Mouse (Mus musculus) thymus, postnatal 14 days (tissue): ENCODE measurements around the gene Zdhhc20.
A peak's percentile ranks its signal among the peaks of the same experiment; 100 is the strongest.
"Not testable (repeated sequence)": the region's sequence is repeated elsewhere in the genome, so short reads cannot be mapped to it uniquely, and the experiment has no call there.

Experiments used
- DNase-seq: peaks from one replicate; pipeline ENCODE4 v3.0.0; 2021

The Zdhhc20 gene

GRCm38 (mm10) chr14:57889541-57890010 lies 500 bp downstream of the Zdhhc20 start:
- DNase-seq: peak; percentile 73

- DNase-seq: no peak
Measured at GRCm38 (mm10) chr14:57887171-57887570, 2.9 kb downstream of the Zdhhc20 start.

DNA sequence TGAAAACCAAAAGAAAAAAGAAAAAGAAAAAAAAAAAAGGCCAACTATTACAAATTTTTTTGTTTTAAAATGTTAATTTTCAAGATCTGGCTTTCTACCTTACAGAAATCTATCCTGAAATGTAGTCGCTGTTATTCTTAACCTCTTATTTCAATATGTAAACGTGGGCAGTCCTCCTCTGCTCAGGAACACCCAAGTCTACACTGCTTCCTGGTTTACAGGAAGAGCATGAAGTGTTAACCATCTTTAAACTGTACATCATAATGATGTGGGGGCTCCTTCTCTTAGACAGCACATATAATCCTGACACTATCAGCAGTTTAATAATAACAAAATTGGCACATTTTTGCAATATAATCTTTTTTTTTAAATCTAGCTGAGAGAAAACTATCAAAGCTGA lies 4.0 kb downstream of the Zdhhc20 start:
- no peak for DNase-seq

- no peak for DNase-seq
Measured at GRCm38 (mm10) chr14:57883341-57883740, 6.7 kb downstream of the Zdhhc20 start.

GRCm38 (mm10) chr14:57882720-57883119 lies 7.4 kb downstream of the Zdhhc20 start:
- DNase-seq: no peak

- no peak for DNase-seq
Measured at GRCm38 (mm10) chr14:57881793-57882192, 8.3 kb downstream of the Zdhhc20 start.

GRCm38 (mm10) chr14:57881074-57881473 lies 9.0 kb downstream of the Zdhhc20 start:
- DNase-seq: no peak

GRCm38 (mm10) chr14:57877921-57878320 lies 12.2 kb downstream of the Zdhhc20 start:
- no peak for DNase-seq

GRCm38 (mm10) chr14:57866676-57867276 lies 23.3 kb downstream of the Zdhhc20 start:
- no peak for DNase-seq

DNA sequence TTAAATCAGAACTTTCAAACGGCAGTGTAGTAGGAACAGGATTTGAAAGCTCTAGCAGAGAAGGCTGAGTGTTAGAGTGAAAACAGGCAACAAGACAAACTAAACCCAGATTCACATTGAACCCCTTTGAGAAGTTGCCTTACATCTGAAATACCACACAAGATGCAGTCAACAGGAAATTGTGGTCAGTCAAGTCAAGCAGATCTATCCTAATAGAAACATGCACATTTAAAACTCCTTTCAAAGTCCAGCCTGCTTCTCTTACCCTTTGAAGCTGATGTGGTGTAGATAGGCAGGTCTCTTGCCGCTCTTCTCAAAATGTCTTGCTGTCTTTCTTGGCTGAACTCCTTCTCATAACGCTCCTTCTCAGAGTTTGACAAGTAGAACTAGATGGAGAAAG lies 24.8 kb downstream of the Zdhhc20 start:
- DNase-seq: no peak

GRCm38 (mm10) chr14:57863129-57863528 lies 26.9 kb downstream of the Zdhhc20 start:
- DNase-seq: no peak

- DNase-seq: no peak
Measured at GRCm38 (mm10) chr14:57861987-57862412, 28.1 kb downstream of the Zdhhc20 start.

- DNase-seq: no peak
Measured at GRCm38 (mm10) chr14:57859520-57859919, 30.6 kb downstream of the Zdhhc20 start.

DNA sequence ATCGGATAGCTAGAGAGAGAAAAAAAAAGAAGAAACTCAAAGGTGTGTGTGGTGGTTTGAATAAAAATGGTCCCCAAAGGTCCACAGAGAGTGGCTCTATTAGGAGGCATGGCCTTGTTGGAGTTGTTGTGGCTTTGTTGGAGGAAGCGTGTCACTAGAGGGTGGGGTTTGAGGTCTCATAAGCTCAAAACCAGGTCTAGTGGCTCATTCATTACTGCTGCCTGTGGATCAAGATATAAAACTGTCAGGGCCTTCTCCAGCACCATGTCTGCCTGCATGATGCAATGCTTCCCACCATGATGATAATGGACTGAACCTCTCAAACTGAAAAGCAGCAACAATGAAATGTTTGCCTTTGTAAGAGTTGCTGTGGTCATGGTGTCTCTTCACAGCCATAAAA lies 31.5 kb downstream of the Zdhhc20 start:
- no peak for DNase-seq

DNA sequence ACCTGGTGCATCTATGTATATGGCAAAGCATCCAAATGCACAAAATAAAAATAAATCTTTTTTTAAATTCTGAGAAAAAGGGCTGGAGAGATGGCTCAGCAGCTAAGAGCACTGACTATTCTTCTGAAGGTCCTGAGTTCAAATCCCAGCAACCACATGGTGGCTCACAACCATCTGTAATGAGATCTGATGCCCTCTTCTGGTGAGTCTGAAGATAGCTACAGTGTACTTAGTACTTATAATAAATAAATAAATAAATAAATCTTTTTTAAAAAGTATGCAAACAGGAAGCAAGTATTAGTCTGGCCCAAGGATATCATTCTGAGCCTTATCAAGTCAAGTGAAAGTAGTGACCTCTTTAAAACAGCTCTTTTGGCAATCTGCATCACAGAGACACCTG lies 34.0 kb downstream of the Zdhhc20 start:
- DNase-seq: not testable (repeated sequence)

DNA sequence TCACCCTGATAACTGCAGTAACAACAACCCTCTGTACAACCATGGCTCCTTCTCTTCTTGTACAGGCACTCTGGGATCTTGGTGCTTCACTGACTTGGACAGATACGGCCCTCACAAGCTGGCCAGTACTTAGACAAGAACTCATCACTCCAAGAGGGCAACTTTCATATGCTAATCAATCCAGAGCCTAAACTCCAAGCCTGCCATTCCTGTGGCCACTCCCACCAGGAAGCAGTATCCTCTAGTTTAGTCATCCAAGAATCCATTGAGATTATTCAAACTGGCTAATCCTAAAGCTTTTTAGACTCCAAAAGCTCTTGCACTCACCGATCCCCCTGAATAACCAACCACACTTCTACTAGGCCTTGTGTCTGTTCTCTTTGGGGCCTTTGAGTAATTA lies 37.1 kb downstream of the Zdhhc20 start:
- no peak for DNase-seq

DNA sequence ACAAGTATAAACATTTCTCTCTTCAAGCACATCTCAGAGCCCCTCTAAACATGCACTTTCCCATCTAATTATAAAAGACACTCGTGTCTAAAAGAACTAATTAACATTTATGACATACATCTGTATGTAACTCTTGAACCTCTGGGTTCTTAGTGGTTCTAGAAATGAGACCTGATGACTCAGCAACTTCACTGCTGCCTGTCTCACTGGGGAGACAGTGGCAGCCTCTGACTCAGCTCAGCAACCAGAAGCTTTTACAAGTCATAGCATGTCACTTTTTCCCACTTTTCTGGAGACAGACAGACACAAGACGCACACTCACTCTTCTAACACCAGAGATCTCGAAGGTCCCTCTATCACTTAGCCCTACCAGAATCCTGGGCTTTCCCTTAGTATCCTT lies 39.7 kb downstream of the Zdhhc20 start:
- no peak for DNase-seq

DNA sequence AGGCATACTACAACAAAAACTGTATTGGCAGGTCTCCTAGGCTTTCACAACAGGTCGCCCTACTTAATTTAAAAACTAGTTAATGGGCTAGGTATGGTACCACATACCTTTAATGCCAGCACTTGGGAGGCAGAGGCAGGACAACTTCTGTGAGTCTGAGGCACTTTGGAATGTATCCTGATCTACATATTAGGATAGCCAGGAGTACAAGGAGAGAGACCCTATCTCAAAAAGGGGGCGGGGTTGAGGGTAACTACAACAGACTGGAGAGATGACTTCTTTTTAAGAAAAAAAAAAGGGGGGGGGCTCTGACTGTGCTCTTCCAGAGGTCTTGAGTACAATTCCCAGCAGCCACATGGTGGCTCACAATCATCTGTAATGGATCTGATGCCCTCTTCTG lies 41.4 kb downstream of the Zdhhc20 start:
- DNase-seq: no peak

- DNase-seq: not testable (repeated sequence)
Measured at GRCm38 (mm10) chr14:57848061-57848460, 42.0 kb downstream of the Zdhhc20 start.

DNA sequence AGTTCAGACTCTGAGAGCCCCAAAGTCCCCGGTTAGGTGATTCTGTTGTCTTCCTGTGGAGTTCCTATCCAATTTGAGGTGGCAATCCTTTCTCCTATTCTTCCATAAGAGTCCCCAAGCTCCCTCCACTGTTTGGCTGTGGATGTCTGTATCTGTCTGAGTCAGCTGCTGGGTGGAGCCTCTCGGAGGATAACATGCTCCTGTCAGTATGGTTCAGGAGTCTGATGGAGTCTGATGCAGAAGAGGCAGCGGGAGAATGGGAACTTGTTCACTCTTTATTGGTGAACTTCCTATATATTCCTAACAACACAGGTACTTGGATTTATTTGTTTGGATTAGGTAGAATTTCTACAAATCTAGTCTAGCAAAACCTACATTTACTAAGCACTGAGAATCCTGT lies 45.5 kb downstream of the Zdhhc20 start:
- DNase-seq: no peak

DNA sequence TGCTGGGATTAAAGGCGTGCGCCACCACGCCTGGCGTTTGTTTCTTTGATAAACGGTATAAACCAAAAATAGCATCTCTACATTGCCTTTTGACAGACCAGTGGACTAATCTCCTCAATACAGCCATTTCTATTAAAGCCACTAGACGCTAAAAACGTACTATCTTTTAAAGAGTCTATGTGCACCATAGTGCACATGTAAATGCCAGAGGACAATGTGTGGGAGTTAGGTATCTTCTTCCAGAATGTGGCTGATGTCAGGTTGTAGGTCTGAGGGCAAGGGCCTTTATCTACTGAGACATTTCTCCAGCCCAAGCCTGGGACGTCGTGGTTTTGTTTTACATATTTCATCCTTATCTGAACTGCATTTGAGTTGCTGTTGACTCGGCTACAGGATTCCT lies 54.9 kb downstream of the Zdhhc20 start:
- no peak for DNase-seq

DNA sequence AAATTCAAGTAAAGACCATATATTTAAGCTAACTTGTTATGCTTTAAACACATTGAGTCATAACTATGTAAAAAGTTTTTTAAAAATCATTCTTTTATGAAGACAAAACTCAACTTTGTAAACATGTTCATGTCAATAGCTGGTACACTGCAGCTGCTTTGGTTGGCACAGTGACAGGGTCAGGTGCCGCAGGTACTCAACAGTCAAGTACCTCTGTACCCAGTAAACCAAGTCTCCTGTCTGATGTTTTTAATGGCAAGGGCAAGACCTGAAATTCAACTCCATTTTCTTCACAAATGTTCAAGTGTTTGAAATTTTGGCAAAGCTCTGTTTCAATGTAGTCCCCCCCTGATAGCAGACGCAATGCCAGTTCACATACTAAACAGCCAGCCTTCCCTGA lies 56.5 kb downstream of the Zdhhc20 start:
- no peak for DNase-seq

DNA sequence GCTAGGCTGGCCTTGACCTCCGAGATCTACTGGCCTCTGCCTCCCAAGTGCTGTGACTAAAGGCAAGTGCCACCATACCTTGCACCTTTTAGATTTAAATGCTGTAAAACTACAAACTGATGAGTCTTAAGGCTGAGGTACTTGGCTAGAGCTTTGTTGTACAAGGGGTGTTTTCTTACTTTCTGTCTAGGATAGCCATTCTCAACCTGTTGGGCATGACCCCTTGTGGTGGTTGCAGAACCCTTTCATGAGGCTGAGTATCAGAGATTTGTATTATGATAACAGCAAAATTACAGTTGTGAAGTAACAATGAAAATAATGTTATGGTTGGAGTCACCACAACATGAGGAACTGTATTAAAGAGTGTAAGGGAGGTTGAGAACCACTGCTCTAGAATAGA lies 62.8 kb downstream of the Zdhhc20 start:
- DNase-seq: no peak

- DNase-seq: peak; percentile 94
Measured at GRCm38 (mm10) chr14:57825788-57826751, 64.0 kb downstream of the Zdhhc20 start, which contains the start of the genes Ska3 and Mrpl57. Gene Ska3, minus strand, starts transcription at chr14:57826185. Gene Mrpl57, plus strand, starts transcription at chr14:57826234.
